Mouse (Mus musculus) testis, adult 2 months (tissue): ENCODE data around the gene Olfr559. TPM values are rescaled to one million over a fixed set of nuclear protein-coding genes. Genes with fewer than 3 reads are reported as not detected.

Source experiments
- H3K27ac ChIP-seq: fragments of 200-500 bp; 2 replicates; pipeline ENCODE4 v1.5.1; 2012; ENCODE audit warnings: low read depth, low read length; ENCODE audit not compliant: control insufficient read depth, insufficient read depth
- H3K27me3 ChIP-seq: fragments of 200-500 bp; 2 replicates; pipeline ENCODE4 v1.6.1; 2012; ENCODE audit warnings: mild to moderate bottlenecking, low read length, moderate library complexity; ENCODE audit not compliant: control insufficient read depth, insufficient read depth
- H3K36me3 ChIP-seq: fragments of 200-500 bp; 2 replicates; pipeline ENCODE4 v1.6.1; 2012; ENCODE audit warnings: mild to moderate bottlenecking, low read length; ENCODE audit not compliant: control insufficient read depth, insufficient read depth
- H3K4me1 ChIP-seq: fragments of 200-500 bp; 2 replicates; pipeline ENCODE4 v1.6.1; 2012; ENCODE audit warnings: low read length; ENCODE audit not compliant: control insufficient read depth, insufficient read depth
- H3K4me3 ChIP-seq: fragments of 200-500 bp; 2 replicates; pipeline ENCODE4 v1.5.1; 2012; ENCODE audit warnings: low read depth, mild to moderate bottlenecking, low read length, moderate library complexity, mixed read lengths; ENCODE audit not compliant: control insufficient read depth
- CTCF ChIP-seq: fragments of 200-500 bp; IDR thresholded peaks from 2 replicates; pipeline ENCODE4 v1.5.1; 2012; ENCODE audit warnings: low read depth, mild to moderate bottlenecking, inconsistent platforms, low read length, moderate library complexity; ENCODE audit not compliant: control insufficient read depth, insufficient read depth, insufficient replicate concordance
- POLR2A ChIP-seq: fragments of 200-500 bp; IDR thresholded peaks from 2 replicates; pipeline ENCODE4 v1.6.1; 2012; ENCODE audit warnings: low read depth, mild to moderate bottlenecking, inconsistent platforms, low read length, moderate library complexity; ENCODE audit not compliant: control insufficient read depth
- polyA plus RNA-seq: library from polyadenylated mRNA; depleted of rRNA; stranded (reverse); fragments of >200 nt; gene quantifications from 2 replicates; pipeline ENCODE4 v1.2.3, GENCODE M21; 2012; rRNA removed

Gene Olfr559
- polyA plus RNA-seq, 1 experiment: not detected

DNA sequence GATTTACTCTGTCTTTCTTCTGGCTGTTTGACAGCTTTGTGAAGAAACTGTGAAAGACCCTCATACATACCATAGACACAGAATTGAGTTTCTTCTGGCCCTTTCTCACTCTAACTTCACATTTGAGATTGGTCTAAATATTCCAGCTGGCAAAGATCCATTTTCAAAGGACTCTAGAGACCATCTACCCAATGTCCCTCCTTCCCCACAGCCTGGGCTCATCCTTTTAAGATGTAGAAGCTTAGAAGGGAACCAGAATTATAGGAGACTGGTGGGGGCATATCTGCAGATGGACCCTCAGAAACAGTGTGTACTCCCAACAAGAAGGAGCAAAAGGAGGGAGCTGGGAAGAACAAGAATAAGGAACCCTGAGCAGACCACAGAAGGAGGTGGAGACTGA, 25.4 kb downstream of the Olfr559 start, which contains the start of gene Olfr558:
Olfr558 (plus strand) TSS at position 301 of the 400 bp plus-strand sequence.
- Histone ChIP-seq H3K4me3 (no peak within 1 kb of the TSS), H3K4me1 (no peaks in the 10 kb centered on the region), H3K27me3 (no peaks in the 10 kb centered on the region), H3K36me3 (no peaks in the 10 kb centered on the region), H3K27ac (no peak within 1 kb of the TSS)
- no peak for TF ChIP-seq POLR2A
- TF ChIP-seq CTCF: no peak

GRCm38 (mm10) chr7:102698461-102698860, 28.8 kb downstream of the Olfr559 start:
- Histone ChIP-seq H3K4me1 (no peaks in the 10 kb centered on the region), H3K27ac (no peak overlapping the region), H3K36me3 (no peaks in the 10 kb centered on the region), H3K27me3 (no peaks in the 10 kb centered on the region), H3K4me3 (no peak overlapping the region)
- TF ChIP-seq CTCF: no peak

GRCm38 (mm10) chr7:102695358-102696125, 31.7 kb downstream of the Olfr559 start, which contains the start of gene Olfr557:
Olfr557 (plus strand) TSS chr7:102695910.
- TF ChIP-seq POLR2A: no peak
- peak; percentile 40; the same call in 1 of the 2 replicates for TF ChIP-seq CTCF
- Histone ChIP-seq H3K4me1 (no peaks in the 10 kb centered on the region), H3K27me3 (no peaks in the 10 kb centered on the region), H3K4me3 (no peak within 1 kb of the TSS), H3K36me3 (no peaks in the 10 kb centered on the region), H3K27ac (no peak within 1 kb of the TSS)

- Histone ChIP-seq H3K4me1 (peaks cover 6% of the 10 kb centered on the region), H3K27me3 (no peaks in the 10 kb centered on the region), H3K4me3 (peak within 1 kb of the TSS; percentile 95), H3K36me3 (no peaks in the 10 kb centered on the region), H3K27ac (peak within 1 kb of the TSS; percentile 85)
- TF ChIP-seq CTCF: no peak
- TF ChIP-seq POLR2A: peak; percentile 53; the same call in 1 of the 2 replicates
These were observed 40.3 kb downstream of the Olfr559 start, which contains the start of gene Trim68 for GRCm38 (mm10) chr7:102686944-102687501. Trim68 (minus strand) TSS chr7:102687327.

DNA sequence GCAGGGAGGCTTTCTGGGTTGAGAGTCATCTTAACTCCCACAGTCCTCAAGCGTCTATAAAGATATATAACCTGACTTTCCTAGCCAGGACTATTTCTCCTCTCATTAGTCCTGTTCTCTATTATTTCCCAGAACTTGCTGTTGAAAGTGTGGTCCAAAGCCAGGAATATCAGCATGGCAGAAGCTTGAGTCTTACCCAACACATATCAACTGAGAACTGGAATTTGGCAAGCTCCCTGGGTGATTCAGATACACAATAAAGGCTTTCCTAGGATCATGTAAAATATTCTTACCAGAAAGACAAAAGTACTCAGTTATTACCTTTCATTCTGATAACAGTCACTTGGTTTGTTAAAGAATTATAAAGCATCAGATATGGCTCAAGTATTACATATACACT, 45.4 kb downstream of the Olfr559 start:
- TF ChIP-seq CTCF (no peak), POLR2A (no peak)
- Histone ChIP-seq H3K4me3 (no peak overlapping the region), H3K27ac (no peak overlapping the region), H3K27me3 (no peaks in the 10 kb centered on the region), H3K36me3 (no peaks in the 10 kb centered on the region), H3K4me1 (peaks cover 2% of the 10 kb centered on the region)

GRCm38 (mm10) chr7:102676225-102676624, 51.1 kb downstream of the Olfr559 start:
- H3K27ac ChIP-seq: no peak overlapping the region
- no peak overlapping the region for H3K4me3 ChIP-seq
- no peaks in the 10 kb centered on the region for H3K36me3 ChIP-seq
- TF ChIP-seq CTCF (no peak), POLR2A (no peak)
- H3K27me3 ChIP-seq: no peaks in the 10 kb centered on the region
- H3K4me1 ChIP-seq: no peaks in the 10 kb centered on the region

Other genes starting within 250 kb of the Olfr559 start
- 0.12 TPM in 1 of 2 replicates, not detected in the other for gene Olfr543, start 245.8 kb downstream of the Olfr559 start, polyA plus RNA-seq
- not detected in 2 replicates for gene Olfr544, start 239.2 kb downstream of the Olfr559 start, polyA plus RNA-seq
- not detected in 2 replicates for gene Olfr545, start 227.9 kb downstream of the Olfr559 start, polyA plus RNA-seq
- gene Olfr547, start 192.7 kb downstream of the Olfr559 start, polyA plus RNA-seq: not detected in 2 replicates
- gene Olfr548-ps1, start 186.6 kb downstream of the Olfr559 start, polyA plus RNA-seq: not detected in 2 replicates
- not detected in 2 replicates for gene Olfr549, start 177.6 kb downstream of the Olfr559 start, polyA plus RNA-seq
- 0.54 and 0.59 TPM in 2 replicates for gene Trim21, start 162.0 kb downstream of the Olfr559 start, polyA plus RNA-seq
- not detected in 2 replicates for gene Olfr550, start 156.0 kb downstream of the Olfr559 start, polyA plus RNA-seq
- gene Olfr551, start 135.6 kb downstream of the Olfr559 start, polyA plus RNA-seq: not detected in 2 replicates
- gene Olfr552, start 129.7 kb downstream of the Olfr559 start, polyA plus RNA-seq: not detected in 2 replicates
- not detected in 2 replicates for gene Olfr553, start 109.3 kb downstream of the Olfr559 start, polyA plus RNA-seq
- 0.14 and 0.26 TPM in 2 replicates for gene Olfr554, start 89.1 kb downstream of the Olfr559 start, polyA plus RNA-seq
- gene Olfr555, start 68.7 kb downstream of the Olfr559 start, polyA plus RNA-seq: not detected in 2 replicates
- not detected in 2 replicates for gene Olfr556, start 62.6 kb downstream of the Olfr559 start, polyA plus RNA-seq
- gene Trim68, start 40.2 kb downstream of the Olfr559 start, polyA plus RNA-seq: 6.0 and 8.3 TPM in 2 replicates
- 0.10 TPM in 1 of 2 replicates, not detected in the other for gene Olfr557, start 31.6 kb downstream of the Olfr559 start, polyA plus RNA-seq
- gene Olfr558, start 25.3 kb downstream of the Olfr559 start, polyA plus RNA-seq: 0.19 and 0.25 TPM in 2 replicates
- gene Olfr33, start 8.4 kb downstream of the Olfr559 start, polyA plus RNA-seq: 0.25 and 0.47 TPM in 2 replicates
- gene Olfr560, start 31.9 kb upstream of the Olfr559 start, polyA plus RNA-seq: not detected in 2 replicates
- gene Olfr78, start 32.0 kb upstream of the Olfr559 start, polyA plus RNA-seq: 1.1 and 1.3 TPM in 2 replicates
- gene Olfr561, start 43.7 kb upstream of the Olfr559 start, polyA plus RNA-seq: not detected in 2 replicates
- not detected in 2 replicates for gene Olfr564, start 76.0 kb upstream of the Olfr559 start, polyA plus RNA-seq
- not detected in 2 replicates for gene Olfr566, start 131.3 kb upstream of the Olfr559 start, polyA plus RNA-seq
- 0.26 and 0.59 TPM in 2 replicates for gene Olfr568, start 149.6 kb upstream of the Olfr559 start, polyA plus RNA-seq
- gene Olfr569, start 163.4 kb upstream of the Olfr559 start, polyA plus RNA-seq: not detected in 2 replicates
- 0.23 TPM in 1 of 2 replicates, not detected in the other for gene Olfr570, start 167.1 kb upstream of the Olfr559 start, polyA plus RNA-seq
- not detected in 2 replicates for gene Olfr571, start 190.0 kb upstream of the Olfr559 start, polyA plus RNA-seq
- not detected in 2 replicates for gene Olfr572, start 196.9 kb upstream of the Olfr559 start, polyA plus RNA-seq
- gene Olfr573-ps1, start 215.1 kb upstream of the Olfr559 start, polyA plus RNA-seq: not detected in 2 replicates
- not detected in 2 replicates for gene Olfr574, start 221.0 kb upstream of the Olfr559 start, polyA plus RNA-seq
- not detected in 2 replicates for gene Olfr575, start 231.3 kb upstream of the Olfr559 start, polyA plus RNA-seq
- gene Olfr576, start 235.2 kb upstream of the Olfr559 start, polyA plus RNA-seq: not detected in 2 replicates
- not detected in 2 replicates for gene Olfr577, start 248.5 kb upstream of the Olfr559 start, polyA plus RNA-seq